Mouse (Mus musculus) spleen, postnatal 4 days (tissue): ENCODE data around the gene L3mbtl3.

Source experiments
- DNase-seq, 2 experiments: peaks; one replicate each; pipeline ENCODE4 v3.0.0; 2022; ENCODE audit warnings: low spot score in 2 of 2

The L3mbtl3 gene

DNA sequence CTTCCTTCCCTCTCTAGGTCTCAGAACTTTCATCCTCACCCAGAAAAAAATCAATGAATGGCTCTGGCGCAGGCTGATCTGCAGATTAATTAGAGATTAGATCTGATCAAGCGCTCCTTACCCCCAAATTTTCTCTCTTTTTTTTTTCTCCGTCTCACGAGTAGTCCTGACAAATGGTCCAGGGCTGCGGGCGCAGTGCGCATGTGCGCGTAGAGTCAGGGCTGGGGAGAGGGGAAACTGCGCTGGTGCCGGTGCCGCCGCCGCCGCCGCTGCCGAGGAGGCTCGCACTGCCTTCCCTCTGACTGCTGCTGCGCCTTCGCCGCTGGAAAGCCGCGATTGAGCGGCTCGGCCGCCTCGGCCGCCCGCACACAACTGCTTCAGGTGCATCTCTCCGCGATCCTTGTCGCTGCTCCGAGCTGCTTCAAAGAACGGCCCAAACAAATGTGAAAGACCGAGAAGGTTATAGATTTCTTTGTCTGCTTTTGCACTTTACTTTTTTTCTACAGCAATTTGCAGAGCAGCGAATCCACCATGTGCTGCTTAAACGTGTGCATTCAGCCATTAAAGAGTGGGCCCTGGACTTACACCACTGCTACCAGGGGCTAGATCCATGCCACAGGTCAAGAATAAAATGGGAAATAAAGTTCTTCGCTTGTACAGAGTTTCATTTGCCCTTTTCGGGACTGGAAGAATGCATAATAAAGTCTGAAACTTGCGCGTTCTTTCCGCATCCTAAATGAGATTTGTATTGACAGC, at the start of gene L3mbtl3:
L3mbtl3 (minus strand) TSS at position 182 of the 756 bp plus-strand sequence.
- DNase-seq = peak; percentile 80 to 89

DNA sequence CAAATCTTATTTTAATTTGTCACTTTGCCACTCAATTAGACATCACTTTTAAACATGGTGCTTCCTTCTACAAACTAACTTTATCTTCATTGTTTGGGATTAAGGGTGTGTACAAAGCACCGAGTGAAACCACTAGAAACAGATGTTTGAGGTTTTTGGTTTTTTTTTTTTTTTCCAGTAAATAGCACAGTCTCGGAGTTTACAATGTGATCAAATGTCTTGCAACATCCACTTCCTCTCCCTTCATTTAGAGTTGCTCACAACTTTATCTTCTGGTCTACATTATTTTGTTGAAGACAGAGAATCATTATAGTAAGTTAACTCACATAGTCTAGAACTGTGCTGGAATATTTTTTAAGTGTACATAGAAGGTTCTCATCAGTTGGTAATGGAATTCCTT, 45.4 kb upstream of the L3mbtl3 start:
- no peak for DNase-seq

DNA sequence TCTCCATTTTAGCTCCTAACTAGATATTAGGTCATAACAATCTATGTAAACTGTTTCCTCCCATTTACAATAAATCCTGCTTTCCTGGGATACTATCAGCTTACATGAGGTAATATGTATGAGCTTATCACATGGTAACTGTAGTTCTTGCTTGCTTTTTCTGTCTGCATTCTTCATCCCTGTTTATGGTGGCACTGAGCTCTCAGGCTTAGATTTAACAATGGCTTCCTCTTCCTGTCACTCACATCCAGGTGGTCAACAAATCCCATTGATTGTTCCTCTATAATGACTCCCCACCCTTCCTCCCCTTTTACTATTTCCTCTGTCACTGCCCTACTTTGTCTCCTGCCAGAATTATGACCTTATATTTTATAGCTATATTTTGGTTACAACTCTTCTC, 12.9 kb upstream of the L3mbtl3 start:
- DNase-seq = no peak

DNA sequence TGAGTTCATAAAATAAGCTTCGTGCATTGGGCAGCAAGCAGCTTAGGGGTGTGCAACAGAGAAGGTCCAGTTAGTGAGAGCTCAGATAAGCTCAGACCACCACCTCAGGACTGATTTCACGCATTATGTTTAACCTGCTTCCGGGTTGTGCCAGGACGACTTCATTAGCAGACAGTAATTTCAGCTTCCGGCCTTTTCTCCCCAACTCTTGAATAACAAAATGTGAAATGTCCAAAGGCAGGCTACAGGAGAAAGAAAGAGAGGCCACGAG, 1.5 kb upstream of the L3mbtl3 start:
- no peak for DNase-seq

DNA sequence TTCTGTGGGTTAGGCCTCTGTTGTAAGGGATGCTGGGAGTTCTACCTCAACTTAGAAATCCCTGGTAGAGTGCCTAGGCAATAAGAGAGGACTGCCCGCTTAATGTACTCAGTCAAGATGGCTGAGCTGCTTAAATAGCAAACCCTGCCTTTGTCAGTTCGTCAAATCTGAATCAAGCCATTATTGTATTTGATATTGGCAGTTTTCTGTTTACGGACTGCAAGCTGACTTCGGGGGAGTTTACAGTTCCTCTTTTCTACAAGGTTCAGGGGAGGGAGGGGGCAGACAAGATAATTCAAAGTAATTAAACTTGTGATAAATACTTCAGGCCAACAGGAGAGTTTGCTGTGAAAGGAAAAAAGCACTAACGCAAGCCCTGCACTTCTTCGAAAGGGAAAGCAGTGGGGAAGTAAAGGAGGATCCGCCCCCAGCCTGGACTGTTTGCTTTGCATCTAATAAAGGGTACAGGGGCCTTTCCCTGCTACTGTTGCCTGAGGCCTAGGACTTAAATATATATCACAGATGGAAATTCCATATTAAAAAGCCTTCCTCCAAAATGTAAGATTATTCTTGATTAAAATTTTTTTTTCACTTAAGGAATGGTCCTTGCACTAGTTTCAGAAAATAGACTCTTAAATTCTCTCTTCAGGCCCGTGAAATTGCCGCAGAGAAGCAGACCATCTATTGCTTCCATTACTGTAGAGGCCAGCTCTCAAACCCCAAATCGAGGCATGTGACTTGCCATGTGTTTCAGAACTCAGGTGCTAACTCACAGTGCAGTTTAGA, 968 bp upstream of the L3mbtl3 start:
- no peak for DNase-seq

DNA sequence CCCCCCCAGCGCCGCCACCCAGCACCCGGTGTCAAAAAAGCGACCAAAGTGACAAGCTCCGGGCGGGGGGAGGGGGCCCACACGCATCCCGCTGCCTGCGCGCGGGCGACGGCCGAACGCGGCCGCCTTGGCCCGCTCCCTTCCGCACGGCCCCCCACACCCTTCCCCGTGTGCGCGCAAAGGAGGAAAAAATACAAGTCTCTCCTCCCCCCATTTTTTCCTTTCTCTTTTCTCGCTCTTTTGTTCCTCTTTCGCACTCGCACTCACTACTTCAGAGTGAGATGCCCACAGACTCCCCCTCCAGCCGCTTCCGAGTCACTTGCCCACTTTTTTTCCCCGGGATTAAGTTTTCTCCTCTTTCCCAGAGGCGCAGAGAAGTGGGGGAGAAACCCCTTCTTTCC, 420 bp downstream of the L3mbtl3 start:
- DNase-seq = peak in 1 of 2 experiments; percentile 65

DNA sequence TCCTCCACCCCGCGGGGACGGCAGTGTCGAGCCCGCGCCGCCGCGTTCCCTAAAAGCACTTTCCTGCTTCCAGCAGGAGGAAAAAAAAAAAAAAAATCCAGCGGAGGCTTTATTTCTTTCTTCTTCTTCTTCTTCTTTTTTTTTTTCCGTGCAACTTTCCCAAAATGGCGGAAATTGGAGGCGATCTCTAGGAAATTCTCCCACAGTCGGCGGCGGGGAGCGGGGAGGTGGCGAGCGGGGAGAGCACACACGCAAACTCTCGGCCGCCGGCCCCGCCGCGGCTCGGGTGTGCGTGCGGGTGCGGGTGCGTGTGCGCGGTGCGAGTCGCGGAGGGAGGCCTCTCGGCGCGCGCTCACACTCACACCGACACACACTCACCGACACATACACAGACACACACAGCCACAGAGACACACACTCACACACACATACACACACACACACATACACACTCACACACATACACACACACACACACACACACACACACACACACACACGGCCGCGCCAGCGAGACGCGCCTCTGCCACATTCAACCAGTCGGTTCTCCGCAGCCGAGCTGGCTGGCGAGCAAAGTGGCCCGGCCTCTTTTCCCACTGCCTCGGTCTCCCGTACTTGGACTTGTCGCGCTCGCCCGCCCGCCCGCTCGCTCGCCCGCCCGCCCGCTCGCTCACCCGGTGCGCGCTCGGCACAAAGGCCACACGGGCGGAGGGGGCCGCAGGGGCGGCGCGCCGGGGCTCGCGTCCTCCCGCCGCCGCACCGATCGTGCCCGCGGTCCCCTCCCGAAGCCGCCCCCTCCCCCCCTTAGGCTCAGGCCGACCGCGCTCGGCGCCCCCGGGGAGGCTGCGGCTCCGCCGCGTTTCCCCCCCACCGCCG, 1.1 kb downstream of the L3mbtl3 start:
- peak; percentile 41 to 77 for DNase-seq

DNA sequence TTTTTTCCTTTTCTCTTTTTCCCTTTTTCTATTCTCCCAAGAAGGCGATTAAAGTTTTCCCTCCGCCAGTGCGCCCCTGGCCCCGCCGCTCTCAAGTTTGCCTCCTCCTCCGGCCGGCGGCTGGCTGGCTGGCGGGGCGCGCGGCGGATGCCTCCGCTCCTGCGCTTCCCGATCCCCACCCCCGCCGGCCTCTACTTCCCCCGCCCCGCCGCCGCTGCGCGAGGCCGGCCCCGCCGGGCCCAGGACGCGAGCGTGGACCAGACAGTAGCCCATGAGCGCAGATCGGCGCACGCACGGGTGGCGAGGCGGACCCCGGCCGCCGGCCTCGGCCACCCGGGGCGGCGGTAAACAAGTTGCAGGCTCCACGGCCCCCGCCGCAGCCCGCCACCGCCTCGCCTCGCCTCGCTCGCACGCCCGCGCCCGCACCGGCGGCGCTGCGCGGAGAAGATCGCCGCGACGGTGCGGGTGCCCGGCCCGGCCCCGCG, 1.8 kb downstream of the L3mbtl3 start:
- peak; percentile 38 to 79 for DNase-seq

DNA sequence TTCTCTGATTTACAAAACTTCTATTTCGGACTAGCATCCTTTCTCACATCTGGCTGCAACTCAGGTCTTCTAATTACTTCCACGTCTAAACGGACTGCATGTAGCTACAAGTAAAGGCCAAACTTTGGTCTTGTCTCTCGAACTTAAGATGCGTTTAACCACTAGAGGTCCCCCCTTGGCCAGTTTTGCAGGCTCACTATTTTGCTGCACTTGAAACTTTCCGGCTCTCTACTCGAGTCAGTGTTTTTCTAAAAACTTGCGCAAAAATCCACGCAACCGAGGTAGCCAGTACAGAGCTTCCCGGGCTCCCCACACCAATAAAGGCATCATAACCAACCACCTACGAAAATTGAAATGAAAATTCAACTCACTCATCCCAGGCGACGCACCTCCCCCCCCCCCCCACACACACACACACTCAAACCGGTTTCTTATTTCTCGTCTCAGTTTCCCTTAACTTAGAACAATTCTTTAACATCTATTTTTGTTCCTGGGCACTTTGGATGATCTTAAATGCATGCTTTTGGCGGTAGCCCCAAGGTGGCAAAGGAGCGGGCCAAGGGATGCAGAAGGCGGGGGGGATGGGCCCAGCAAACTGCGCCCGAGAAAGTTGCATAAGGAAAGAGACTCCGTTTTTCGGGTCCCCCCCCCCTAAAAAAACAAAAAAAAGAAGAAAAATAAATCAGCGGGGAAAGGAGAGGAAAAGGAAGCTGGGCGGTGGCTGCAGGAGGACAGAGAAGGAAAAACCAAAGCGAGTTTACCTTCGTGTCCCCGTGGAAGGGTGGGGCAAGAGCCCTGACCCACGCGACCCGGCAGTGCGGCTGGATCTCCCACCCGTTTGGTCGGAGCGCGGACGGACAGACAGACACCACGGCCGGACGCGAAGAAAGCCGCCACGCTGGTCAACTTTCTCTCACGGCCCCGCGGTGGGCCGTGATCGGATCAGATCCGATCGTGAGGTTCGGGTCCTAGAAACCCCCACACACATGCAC, 2.5 kb downstream of the L3mbtl3 start:
- peak; percentile 77 to 81 for DNase-seq

DNA sequence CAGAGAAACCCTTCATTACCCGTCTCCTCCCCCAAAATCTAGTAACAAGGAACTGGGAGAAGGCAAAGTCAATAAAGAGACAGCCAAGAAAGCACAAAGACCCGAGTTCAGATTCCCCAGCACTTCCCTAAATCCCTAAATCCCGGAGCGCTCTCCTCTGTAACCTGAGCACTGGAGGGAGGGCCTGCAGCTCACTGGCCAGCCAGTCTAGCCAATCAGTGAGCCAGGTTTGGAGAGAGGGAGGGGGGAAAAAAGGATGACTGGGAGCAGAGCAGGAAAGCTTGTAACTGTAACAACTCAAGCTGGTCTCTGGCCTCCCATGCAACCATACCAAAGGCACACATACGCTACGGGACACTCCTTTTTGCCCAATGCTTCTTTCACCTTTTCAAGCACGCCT, 4.4 kb downstream of the L3mbtl3 start:
- DNase-seq = no peak

DNA sequence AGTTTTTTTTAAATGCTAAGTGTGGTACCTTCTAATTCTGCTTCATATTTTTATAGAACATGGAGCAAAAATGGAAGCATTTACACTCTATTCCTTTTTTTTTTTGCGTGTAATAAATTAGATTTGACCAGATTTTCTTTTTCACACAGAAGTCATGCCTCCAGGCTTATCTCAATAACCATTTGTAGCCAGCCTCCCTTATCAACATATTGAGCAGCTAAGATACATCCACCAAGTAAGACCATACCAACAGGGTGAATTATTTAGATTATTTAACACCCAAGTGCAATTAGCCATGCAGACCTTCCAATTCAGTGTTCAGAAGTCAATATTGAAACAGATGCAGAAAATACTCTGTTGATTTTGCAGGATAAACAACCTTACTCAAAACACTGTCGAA, 10.8 kb downstream of the L3mbtl3 start:
- no peak for DNase-seq

DNA sequence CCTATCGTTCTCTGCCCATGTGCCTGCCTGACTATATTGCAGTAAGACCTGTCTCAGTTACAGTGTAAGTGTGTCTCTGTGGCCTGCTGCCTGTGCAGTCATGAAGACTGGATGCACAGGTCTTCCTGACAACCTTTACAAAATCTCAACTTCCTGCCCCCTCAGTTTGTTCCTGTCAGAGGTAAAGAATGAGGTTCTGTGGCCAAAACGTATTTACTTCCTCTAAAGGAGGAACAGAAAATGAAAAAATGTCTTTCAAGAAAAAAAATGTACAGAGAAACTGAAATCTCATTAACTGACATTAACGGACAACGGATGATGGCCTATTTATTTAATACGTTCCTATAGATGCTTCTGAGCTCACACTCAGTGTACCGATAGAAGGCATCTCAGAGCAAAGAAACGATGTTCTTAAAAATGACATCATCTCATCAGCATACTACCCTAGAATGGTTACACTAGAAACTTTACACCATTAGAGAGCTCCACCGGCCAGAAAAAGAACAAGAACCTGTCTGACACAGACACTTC, 11.4 kb downstream of the L3mbtl3 start:
- no peak for DNase-seq

DNA sequence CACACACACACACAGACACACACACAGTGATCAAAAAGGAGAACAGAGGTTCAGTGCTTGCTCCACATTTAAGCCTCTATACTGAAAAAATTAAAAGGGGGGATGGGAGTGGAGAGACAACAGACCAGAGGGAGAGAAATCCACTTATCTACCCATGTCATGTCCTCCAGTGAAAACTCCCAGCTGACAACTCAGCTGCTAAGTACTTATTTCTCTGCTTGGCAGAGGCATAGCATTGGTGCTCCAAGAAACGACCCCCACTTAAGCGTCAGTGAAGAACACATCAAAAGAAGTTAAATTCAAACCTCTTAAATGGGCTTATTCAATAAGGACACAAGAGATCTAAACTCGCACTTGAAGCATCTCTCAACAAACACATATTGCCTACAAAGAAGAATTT, 12.2 kb downstream of the L3mbtl3 start:
- DNase-seq = no peak

DNA sequence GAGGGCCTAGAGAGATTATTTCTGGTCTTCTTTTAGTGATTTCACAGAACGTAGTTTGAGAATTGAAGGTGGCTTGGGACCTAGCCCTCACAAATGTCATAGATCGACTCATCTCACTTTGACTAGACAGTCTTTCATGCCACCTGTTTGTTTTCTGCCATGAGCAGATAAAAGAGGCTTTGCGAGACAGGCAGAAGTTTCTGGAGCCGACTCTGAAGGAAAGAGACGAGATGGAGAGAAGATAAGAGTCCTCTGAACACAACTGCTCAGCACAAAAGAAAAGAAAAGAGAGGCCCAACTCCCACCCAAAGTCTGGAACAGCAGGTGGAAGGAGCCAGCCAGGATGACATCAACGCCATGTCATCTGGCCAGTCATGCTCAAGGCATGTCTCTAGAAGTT, 17.0 kb downstream of the L3mbtl3 start:
- no peak for DNase-seq

DNA sequence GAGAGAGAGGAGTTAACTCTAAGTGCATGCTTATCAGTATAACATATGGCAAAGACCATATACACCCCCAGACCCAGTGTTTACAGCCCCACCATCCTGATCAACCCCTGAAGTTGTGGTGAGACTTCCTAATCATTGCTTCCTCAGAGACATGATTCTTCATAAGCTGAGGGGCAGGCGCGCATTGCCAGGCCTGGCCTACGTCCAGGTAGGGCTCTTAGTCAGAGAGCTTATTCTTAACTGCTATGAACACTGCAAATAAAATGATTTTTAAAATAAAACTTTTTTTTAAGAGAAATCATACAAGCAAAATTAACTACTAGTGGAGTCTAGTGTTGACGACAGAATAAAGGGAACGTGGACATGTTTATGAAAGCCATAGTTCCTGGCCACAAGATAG, 17.5 kb downstream of the L3mbtl3 start:
- DNase-seq = no peak

DNA sequence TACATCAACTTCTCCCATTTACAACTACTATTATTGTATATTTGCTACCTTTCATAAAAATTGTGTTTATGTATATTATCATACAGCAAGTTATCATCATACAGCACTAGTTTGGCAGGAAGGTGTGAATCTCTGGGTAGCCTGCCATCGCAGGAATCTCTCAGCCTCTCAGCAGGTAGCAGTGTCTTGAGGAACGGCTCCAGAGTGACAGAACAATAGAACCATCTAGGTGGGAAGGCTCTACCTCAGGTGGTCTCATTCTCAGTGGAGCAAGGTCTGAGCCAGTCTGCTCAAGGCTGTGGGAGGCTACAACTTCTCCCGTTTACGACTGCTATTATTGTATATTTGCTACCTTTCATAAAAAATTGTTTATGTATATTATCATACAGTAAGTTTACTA, 22.0 kb downstream of the L3mbtl3 start:
- no peak for DNase-seq

DNA sequence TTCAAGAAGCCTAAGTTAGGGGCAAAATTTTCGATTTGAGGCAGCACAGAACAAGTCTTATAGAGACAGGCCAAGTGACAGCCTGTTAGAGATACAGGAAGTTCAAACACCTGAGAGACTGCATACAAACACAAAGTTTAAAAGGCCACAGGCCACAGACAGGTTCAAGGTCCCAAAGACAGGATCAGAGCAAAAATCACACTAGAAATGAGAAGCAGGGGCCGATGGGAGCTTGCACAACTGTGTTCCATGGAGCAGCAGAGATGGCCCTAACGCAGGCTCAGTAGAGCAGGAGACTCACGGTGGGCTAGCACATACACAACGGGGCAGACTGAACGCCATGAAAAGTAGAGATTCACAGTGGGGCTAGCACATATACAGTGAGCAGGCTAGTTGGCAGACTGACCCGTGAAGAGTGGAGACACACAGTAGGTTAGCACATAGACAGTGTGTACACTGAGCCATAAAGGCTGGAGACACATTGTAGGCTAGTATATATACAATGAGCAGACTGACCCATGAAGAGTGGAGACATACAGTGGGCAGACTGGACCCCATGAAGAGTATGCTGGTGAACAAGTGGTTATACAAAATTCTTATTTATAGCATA, 24.5 kb downstream of the L3mbtl3 start:
- DNase-seq = no peak

DNA sequence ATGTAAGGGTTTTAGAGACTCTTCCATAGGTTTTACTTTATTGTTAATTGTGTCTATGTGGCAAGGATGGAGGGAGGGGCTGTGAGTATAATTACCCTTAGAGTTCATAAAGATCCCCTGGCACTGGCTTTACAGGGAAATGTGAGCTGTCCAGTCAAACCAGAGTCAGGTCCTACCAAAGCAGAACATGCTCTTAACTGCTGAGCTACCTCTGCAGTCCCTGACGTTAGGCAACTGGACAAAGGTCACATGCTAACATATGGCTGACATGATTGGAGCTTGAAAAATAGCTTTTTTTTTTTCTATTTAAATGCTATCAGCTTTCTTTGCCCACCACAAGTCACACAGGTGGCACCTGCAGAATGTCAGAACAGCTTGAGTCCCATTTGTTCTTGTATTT, 25.6 kb downstream of the L3mbtl3 start:
- no peak for DNase-seq

DNA sequence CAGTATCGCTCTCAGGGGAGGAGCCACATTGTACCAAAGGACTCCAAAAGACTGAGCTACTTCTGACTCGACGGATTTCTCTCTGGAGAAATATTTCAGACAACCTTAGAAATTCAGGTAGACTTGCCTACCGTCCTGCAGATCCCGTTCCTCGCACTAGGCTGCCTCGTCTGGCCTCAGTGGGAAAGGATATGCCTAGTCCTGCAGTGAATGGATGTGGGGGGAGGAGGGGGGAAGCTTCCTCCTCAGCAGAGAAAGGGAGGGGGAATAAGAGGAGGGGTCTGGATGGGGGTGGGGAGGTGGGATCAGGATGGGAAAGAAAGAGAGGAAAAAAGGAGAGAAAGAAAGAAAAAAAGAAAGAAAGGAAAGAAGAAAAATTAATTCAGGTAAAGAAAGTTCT, 28.2 kb downstream of the L3mbtl3 start:
- DNase-seq = no peak

DNA sequence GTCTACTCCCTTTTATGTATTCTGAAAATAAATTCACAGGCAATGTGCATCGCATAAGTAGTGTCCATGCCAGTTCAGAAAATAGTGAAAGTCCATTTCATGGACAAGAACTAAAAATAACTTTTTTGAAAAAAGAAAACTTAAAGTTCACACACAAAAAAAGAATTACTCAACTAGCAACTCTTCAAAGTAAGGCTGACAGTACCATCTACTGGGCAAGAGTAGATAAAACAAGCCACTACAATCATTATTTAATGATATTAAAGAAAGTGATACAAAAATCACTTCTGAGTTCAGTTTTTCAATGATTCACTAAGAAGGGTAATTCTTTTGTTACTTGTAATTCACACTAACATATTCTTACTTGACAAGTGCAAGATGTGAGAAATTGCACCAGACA, 29.9 kb downstream of the L3mbtl3 start:
- no peak for DNase-seq
